Comparison of ENCODE assay signal across 1 mouse cellular context in the genomic region with DNA sequence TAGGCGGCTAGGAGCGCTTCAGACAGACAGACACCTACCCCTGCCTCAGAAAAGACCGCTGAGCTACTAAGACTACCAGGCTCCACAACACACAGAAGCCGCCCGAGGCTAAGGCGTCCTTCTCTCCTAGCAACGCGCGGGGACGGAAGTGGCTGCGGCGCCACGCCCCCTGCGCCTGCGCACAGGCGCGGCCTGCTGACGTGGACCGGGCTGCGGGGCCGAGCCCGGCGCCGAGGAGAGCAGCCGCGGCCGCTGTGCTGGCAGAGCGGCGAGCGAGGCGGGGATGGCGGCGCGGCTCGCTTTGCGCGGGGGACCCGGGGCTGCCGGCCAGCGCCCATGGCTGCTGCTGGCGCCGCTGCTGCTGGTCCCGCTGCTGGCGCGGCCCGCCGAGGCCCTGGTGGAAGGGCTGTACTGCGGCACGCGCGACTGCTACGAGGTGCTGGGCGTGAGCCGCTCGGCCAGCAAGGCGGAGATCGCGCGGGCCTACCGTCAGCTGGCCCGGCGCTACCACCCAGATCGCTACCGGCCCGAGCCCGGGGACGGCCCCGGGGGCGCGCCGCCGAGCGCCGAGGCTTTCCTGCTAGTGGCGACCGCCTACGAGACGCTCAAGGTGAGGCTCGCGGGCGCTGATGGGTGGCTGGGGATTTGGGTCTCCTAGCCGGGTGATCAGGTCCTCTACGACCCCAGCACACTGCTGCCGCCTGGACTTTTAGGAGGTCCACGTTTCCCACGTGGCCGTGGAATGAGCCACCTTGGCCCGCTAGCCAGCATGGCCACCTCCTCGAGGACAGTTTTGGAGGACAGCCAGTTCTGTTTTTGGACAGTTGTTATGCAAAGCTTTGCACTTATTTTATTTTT.
TF ChIP-seq lines count a peak whose summit lies in the region.

A gene (plus strand): TSS at position 263 of the 858 bp plus-strand sequence.

TF ChIP-seq in CH12.LX, 34 proteins besides CTCF, POLR2A, EP300 and RAD21 (continued from another document):
- peak; percentile 80; the same call in 1 of the 2 replicates for TF ChIP-seq UBTF (IDR thresholded peaks at IDR 0.05; ENCODE audit: low read depth, low read length)
- TF ChIP-seq ZNF384 (IDR thresholded peaks at IDR 0.05; ENCODE audit: low read depth, low read length) = no peak
- TF ChIP-seq BHLHE40 (IDR thresholded peaks at IDR 0.05; ENCODE audit: low read depth, low read length) = peak; percentile 36; the same call in 1 of the 2 replicates
- TF ChIP-seq SIN3A (IDR thresholded peaks at IDR 0.05; ENCODE audit: low read length) = peak; percentile 98
- TF ChIP-seq NRF1 (IDR thresholded peaks at IDR 0.05; ENCODE audit: low read depth, low read length) = peak; percentile 97
- peak; percentile 96 for TF ChIP-seq MXI1 (IDR thresholded peaks at IDR 0.05; ENCODE audit: low read depth, low read length)
- no peak for TF ChIP-seq MYC (IDR thresholded peaks at IDR 0.05; ENCODE audit: low read depth, low read length)
- TF ChIP-seq ZKSCAN1 (IDR thresholded peaks at IDR 0.05; ENCODE audit: borderline replicate concordance, low read depth, low read length) = no peak
- no peak for TF ChIP-seq CHD2 (IDR thresholded peaks at IDR 0.05; ENCODE audit: low read length)
- no peak for TF ChIP-seq GABPA (IDR thresholded peaks at IDR 0.05; ENCODE audit: insufficient replicate concordance, low read depth, low read length)
- no peak for TF ChIP-seq USF2 (conservative IDR thresholded peaks at IDR 0.05; ENCODE audit: low read depth, low read length)
- no peak for TF ChIP-seq KAT2A (IDR thresholded peaks at IDR 0.05; ENCODE audit: insufficient replicate concordance, low read length)
- no peak for TF ChIP-seq USF1 (IDR thresholded peaks at IDR 0.05; ENCODE audit: low read depth, low read length)
- peak; percentile 72 for TF ChIP-seq HCFC1 (IDR thresholded peaks at IDR 0.05; ENCODE audit: low read depth, low read length)
- TF ChIP-seq ZC3H11A (IDR thresholded peaks at IDR 0.05; ENCODE audit: low read depth, low read length) = no peak
- TF ChIP-seq E2F4 (IDR thresholded peaks at IDR 0.05; ENCODE audit: insufficient replicate concordance, low read depth, low read length) = no peak
- peak; percentile 86 for TF ChIP-seq NELFE (IDR thresholded peaks at IDR 0.05; ENCODE audit: low read depth, low read length)
- no peak for TF ChIP-seq POLR2AphosphoS2 (IDR thresholded peaks at IDR 0.05; ENCODE audit: low read depth, low read length)
- peak; percentile 93 for TF ChIP-seq ELF1 (IDR thresholded peaks at IDR 0.05; ENCODE audit: low read depth, low read length)
- TF ChIP-seq IRF4 (IDR thresholded peaks at IDR 0.05; ENCODE audit: low read depth, low read length) = 0 out of 2 replicates have a peak, but pooled peaks have one; percentile 10
- TF ChIP-seq MAZ (IDR thresholded peaks at IDR 0.05; ENCODE audit: low read depth, low read length) = no peak
- no peak for TF ChIP-seq CHD1 (IDR thresholded peaks at IDR 0.05; ENCODE audit: low read depth, low read length)
- TF ChIP-seq JUN (IDR thresholded peaks at IDR 0.05; ENCODE audit: insufficient read depth, low read depth, low read length) = no peak
- peak; percentile 60 for TF ChIP-seq MAX (IDR thresholded peaks at IDR 0.05; ENCODE audit: low read length)
- no peak for TF ChIP-seq ETS1 (conservative IDR thresholded peaks at IDR 0.05; ENCODE audit: low read depth, low read length)
- no peak for TF ChIP-seq SMC3 (IDR thresholded peaks at IDR 0.05; ENCODE audit: low read depth, low read length)
- TF ChIP-seq JUND (conservative IDR thresholded peaks at IDR 0.05; ENCODE audit: low read depth, low read length) = no peak
- peak; percentile 81; the same call in 1 of the 2 replicates for TF ChIP-seq TCF12 (IDR thresholded peaks at IDR 0.05; ENCODE audit: low read depth, low read length)
